Mouse (Mus musculus): Measurements from ENCODE around the gene Spock1. TPM values are rescaled to one million over a fixed set of nuclear protein-coding genes. Genes with fewer than 3 reads are reported as not detected.

Gene Spock1
- polyA plus RNA-seq, 1 experiment from 2014 or later = 0.77 TPM

DNA sequence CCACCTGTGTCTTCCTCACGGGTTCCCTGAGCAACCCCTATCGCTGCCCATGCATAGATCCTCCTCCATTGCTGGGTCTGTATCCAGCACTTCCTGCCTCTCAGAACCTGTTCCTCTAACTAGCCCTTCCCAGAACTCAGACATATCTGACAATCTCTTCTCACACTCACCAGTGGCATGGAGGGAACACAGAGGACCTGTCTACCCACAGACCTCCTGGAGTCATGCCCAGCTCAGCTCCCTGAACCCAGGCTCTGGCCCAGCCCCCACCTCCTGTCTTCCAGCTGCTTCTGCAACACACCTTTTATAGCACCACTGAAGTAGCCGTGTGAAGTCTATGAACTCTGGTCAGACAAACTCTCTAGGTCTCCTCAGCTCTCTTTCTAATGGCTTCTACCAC is 101.3 kb downstream of the Spock1 start:
- Histone ChIP-seq H3K27ac (ENCODE audit: low read length) (no peak overlapping the region), H3K4me1 (ENCODE audit: control insufficient read depth, insufficient read depth, low read length) (no peaks in the 10 kb centered on the region), H3K36me3 (ENCODE audit: control insufficient read depth, insufficient read depth) (no peaks in the 10 kb centered on the region), H3K27me3 (ENCODE audit: control insufficient read depth, insufficient read depth, low read length) (no peaks in the 10 kb centered on the region), H3K9me3 (replicated peaks; ENCODE audit: control insufficient read depth, low read length) (no peaks in the 10 kb centered on the region), H3K9ac (ENCODE audit: low read length) (no peak overlapping the region), H3K4me3 (ENCODE audit: low read length) (no peak overlapping the region), H3K4me2 (ENCODE audit: low read depth, low read length) (no peak overlapping the region)
- no peak for ATAC-seq (replicated peaks; ENCODE audit: extremely low read depth, insufficient read depth, low FRiP score)
- 52% methylated on average over 3 of the region's 3 CpGs for WGBS

DNA sequence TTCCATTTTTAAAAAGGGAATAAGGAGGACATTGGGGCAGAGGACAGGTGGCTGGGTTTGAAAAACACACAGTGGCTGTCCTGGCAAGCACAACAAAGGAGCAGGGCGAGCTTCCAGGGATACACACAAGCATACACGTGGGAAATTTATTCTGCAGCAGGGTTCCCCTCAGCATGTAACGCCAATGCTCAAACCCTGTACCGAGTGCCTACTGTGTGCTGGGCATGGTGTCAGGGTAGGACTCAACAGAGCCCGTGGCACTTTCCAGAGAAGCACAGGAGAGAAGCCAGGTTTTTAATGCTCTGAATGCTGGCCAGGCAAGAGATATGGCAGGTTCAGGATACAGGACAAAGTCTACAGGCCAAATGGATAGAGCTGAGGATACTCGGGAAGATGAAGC is 101.8 kb downstream of the Spock1 start:
- Histone ChIP-seq H3K27ac (ENCODE audit: low read length) (no peak overlapping the region), H3K4me3 (ENCODE audit: low read length) (no peak overlapping the region), H3K4me2 (ENCODE audit: low read depth, low read length) (no peak overlapping the region), H3K9me3 (replicated peaks; ENCODE audit: control insufficient read depth, low read length) (no peaks in the 10 kb centered on the region), H3K36me3 (ENCODE audit: control insufficient read depth, insufficient read depth) (no peaks in the 10 kb centered on the region), H3K4me1 (ENCODE audit: control insufficient read depth, insufficient read depth, low read length) (no peaks in the 10 kb centered on the region), H3K9ac (ENCODE audit: low read length) (no peak overlapping the region), H3K27me3 (ENCODE audit: control insufficient read depth, insufficient read depth, low read length) (no peaks in the 10 kb centered on the region)
- no peak for ATAC-seq (replicated peaks; ENCODE audit: extremely low read depth, insufficient read depth, low FRiP score)
- 81% methylated on average over 6 of the region's 6 CpGs for WGBS

DNA sequence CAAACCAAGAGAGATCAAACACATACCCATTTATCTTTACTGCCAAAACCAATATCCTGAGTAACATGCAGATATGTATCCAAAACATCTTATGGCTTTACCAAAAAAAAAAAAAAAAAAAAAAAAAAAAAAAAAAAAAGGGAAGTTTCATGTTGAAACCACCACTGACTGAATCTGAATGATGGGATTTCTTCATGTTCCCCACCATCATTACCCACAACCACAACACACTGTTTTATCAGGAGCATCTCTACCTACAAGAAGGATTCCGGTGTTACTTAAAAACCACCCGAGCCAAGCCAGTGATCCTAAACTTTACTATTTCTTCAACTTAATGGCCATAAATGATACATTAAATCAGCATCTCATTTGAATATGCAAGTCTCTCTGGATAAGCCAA is 109.5 kb downstream of the Spock1 start:
- H3K27ac ChIP-seq (ENCODE audit: low read length) = no peak overlapping the region
- H3K27me3 ChIP-seq (ENCODE audit: control insufficient read depth, insufficient read depth, low read length) = no peaks in the 10 kb centered on the region
- no peaks in the 10 kb centered on the region for H3K36me3 ChIP-seq (ENCODE audit: control insufficient read depth, insufficient read depth)
- no peak overlapping the region for H3K9ac ChIP-seq (ENCODE audit: low read length)
- no peaks in the 10 kb centered on the region for H3K9me3 ChIP-seq (replicated peaks; ENCODE audit: control insufficient read depth, low read length)
- H3K4me2 ChIP-seq (ENCODE audit: low read depth, low read length) = no peak overlapping the region
- no peak for ATAC-seq (replicated peaks; ENCODE audit: extremely low read depth, insufficient read depth, low FRiP score)
- H3K4me3 ChIP-seq (ENCODE audit: low read length) = no peak overlapping the region
- 79% methylated on average over 2 of the region's 2 CpGs for WGBS
- H3K4me1 ChIP-seq (ENCODE audit: control insufficient read depth, insufficient read depth, low read length) = no peaks in the 10 kb centered on the region; the same call in 1 of the 2 replicates

DNA sequence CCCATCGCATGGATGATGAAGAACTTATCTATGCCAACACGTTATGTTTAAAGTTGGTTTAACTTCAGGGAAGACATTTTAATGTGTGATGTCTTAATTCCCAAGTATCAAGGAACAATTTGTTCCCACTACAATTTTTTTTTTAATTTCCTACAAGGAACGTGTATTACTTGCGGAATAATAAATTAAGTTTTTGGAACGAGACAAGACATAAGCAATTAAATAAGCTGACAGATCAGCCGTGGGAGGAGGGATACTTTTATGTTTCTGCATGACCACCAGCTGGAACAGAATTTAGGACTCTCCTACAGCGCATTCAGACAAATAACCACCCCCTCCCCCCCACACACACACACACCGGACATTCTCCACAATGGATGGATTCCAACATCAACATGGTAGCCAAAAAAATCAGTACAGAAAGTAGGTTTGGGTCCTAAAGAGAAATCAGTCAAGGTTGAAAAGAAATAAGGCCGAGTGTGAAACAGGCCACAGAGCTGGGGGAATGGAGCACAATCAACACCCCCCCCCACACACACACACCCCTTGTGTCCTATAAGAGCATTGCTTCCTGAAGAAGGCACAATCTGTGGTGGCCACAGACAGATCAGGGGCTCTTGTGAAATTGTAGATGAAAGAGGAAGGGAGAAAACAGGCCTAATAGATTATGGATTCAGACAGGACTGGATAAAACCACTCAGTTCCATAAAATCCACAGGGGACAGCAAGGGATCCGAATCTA is 111.0 kb downstream of the Spock1 start:
- WGBS = 73% methylated on average over 10 of the region's 10 CpGs
- Histone ChIP-seq H3K27ac (ENCODE audit: low read length) (no peak overlapping the region), H3K4me1 (ENCODE audit: control insufficient read depth, insufficient read depth, low read length) (no peaks in the 10 kb centered on the region; the same call in 1 of the 2 replicates), H3K9ac (ENCODE audit: low read length) (no peak overlapping the region), H3K4me3 (ENCODE audit: low read length) (no peak overlapping the region), H3K27me3 (ENCODE audit: control insufficient read depth, insufficient read depth, low read length) (no peaks in the 10 kb centered on the region), H3K36me3 (ENCODE audit: control insufficient read depth, insufficient read depth) (no peaks in the 10 kb centered on the region), H3K9me3 (replicated peaks; ENCODE audit: control insufficient read depth, low read length) (no peaks in the 10 kb centered on the region), H3K4me2 (ENCODE audit: low read depth, low read length) (no peak overlapping the region)
- ATAC-seq (replicated peaks; ENCODE audit: extremely low read depth, insufficient read depth, low FRiP score) = no peak

DNA sequence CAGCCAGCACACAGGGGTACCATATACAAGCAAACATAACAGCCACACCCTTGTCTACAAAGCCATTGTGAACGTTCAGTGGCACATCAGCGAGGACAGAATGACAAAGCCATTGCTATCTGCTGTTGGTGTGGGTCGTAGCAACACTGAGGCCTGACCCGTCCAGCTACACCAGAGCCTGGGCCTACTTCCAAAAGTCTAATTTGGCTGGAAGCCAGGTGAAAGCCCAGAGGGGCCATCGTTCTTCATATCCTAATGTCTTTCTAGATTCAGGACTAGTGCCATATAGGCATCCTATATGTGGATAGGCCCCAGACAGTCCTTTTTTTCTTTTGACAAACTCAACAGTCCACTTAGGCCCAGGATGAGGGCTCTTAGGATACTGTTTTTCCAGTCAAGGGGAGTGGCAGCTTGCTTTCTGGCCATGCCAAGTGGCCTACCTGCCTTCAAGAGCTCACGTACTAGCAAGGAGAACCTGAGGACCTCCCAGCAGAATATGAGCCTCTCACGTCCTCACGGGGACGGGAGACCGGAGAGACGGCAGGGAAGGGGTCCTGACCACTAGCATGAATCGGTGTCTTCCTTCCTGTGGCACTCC is 114.4 kb downstream of the Spock1 start:
- ATAC-seq (replicated peaks; ENCODE audit: extremely low read depth, insufficient read depth, low FRiP score) = no peak
- WGBS = 54% methylated on average over 12 of the region's 12 CpGs

DNA sequence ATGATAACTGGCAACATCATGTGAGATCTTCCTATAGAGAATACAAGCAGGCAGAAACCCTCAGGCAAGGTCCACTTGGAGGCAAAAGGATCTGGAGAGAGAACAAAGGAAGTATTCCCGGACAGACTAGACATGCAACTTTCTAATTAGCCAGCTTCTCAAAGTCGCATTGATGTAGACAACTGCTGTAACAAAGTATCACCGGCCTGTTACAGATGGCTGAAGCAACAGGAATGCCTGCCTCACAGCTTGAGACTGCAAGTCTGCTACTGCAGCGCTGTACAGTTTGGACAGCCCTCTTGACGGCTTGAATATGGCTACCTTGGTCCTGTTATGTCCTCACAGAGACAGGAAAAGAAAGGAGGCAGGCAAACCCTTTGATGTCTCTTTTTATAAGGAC is 118.3 kb downstream of the Spock1 start:
- H3K4me1 ChIP-seq (ENCODE audit: control insufficient read depth, insufficient read depth, low read length) = no peaks in the 10 kb centered on the region; the same call in 1 of the 2 replicates
- ATAC-seq (replicated peaks; ENCODE audit: extremely low read depth, insufficient read depth, low FRiP score) = no peak
- WGBS = 52% methylated on average over 5 of the region's 5 CpGs

More for the DNA sequence above, 114.4 kb downstream of the Spock1 start:
- no peak overlapping the region for H3K27ac ChIP-seq (ENCODE audit: low read length)
- no peak overlapping the region for H3K4me2 ChIP-seq (ENCODE audit: low read depth, low read length)
- H3K4me3 ChIP-seq (ENCODE audit: low read length) = no peak overlapping the region
- no peaks in the 10 kb centered on the region for H3K36me3 ChIP-seq (ENCODE audit: control insufficient read depth, insufficient read depth)
- no peak overlapping the region for H3K9ac ChIP-seq (ENCODE audit: low read length)
- H3K4me1 ChIP-seq (ENCODE audit: control insufficient read depth, insufficient read depth, low read length) = no peaks in the 10 kb centered on the region; the same call in 1 of the 2 replicates
- H3K27me3 ChIP-seq (ENCODE audit: control insufficient read depth, insufficient read depth, low read length) = no peaks in the 10 kb centered on the region; the same call in 1 of the 2 replicates
- no peaks in the 10 kb centered on the region for H3K9me3 ChIP-seq (replicated peaks; ENCODE audit: control insufficient read depth, low read length)

DNA sequence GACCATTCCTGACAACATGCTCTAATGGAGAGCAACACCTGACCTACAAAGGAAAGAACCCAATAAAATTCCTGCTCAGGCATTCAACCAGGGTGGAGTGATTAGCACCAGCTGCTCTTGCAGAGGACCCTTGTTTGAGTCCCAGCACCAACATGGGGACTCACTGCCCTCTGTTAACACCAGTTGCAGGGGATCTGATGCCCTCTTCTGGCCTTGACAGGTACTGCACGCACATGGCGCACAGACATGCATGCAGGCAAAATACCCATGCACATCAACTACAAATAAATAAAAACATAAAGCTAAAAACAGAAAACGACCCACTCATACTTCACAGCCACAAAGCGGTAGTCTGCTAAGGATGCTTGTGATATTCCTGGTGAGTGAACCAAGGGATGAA is 119.8 kb downstream of the Spock1 start:
- ATAC-seq (replicated peaks; ENCODE audit: extremely low read depth, insufficient read depth, low FRiP score) = no peak
- H3K36me3 ChIP-seq (ENCODE audit: control insufficient read depth, insufficient read depth) = no peaks in the 10 kb centered on the region
- no peak overlapping the region for H3K9ac ChIP-seq (ENCODE audit: low read length)
- H3K4me1 ChIP-seq (ENCODE audit: control insufficient read depth, insufficient read depth, low read length) = no peaks in the 10 kb centered on the region; the same call in 1 of the 2 replicates
- H3K27ac ChIP-seq (ENCODE audit: low read length) = no peak overlapping the region
- no peak overlapping the region for H3K4me3 ChIP-seq (ENCODE audit: low read length)
- no peak overlapping the region for H3K4me2 ChIP-seq (ENCODE audit: low read depth, low read length)
- H3K27me3 ChIP-seq (ENCODE audit: control insufficient read depth, insufficient read depth, low read length) = no peaks in the 10 kb centered on the region; the same call in 1 of the 2 replicates
- WGBS = 94% methylated on average over 4 of the region's 4 CpGs
- peaks cover 4% of the 10 kb centered on the region; the same call in 1 of the 2 replicates for H3K9me3 ChIP-seq (replicated peaks; ENCODE audit: control insufficient read depth, low read length)

More for the DNA sequence above, 118.3 kb downstream of the Spock1 start:
- peaks cover 4% of the 10 kb centered on the region; the same call in 1 of the 2 replicates for H3K9me3 ChIP-seq (replicated peaks; ENCODE audit: control insufficient read depth, low read length)
- H3K36me3 ChIP-seq (ENCODE audit: control insufficient read depth, insufficient read depth) = no peaks in the 10 kb centered on the region
- H3K27ac ChIP-seq (ENCODE audit: low read length) = no peak overlapping the region
- no peak overlapping the region for H3K4me3 ChIP-seq (ENCODE audit: low read length)
- no peaks in the 10 kb centered on the region; the same call in 1 of the 2 replicates for H3K27me3 ChIP-seq (ENCODE audit: control insufficient read depth, insufficient read depth, low read length)
- no peak overlapping the region for H3K4me2 ChIP-seq (ENCODE audit: low read depth, low read length)
- no peak overlapping the region for H3K9ac ChIP-seq (ENCODE audit: low read length)

DNA sequence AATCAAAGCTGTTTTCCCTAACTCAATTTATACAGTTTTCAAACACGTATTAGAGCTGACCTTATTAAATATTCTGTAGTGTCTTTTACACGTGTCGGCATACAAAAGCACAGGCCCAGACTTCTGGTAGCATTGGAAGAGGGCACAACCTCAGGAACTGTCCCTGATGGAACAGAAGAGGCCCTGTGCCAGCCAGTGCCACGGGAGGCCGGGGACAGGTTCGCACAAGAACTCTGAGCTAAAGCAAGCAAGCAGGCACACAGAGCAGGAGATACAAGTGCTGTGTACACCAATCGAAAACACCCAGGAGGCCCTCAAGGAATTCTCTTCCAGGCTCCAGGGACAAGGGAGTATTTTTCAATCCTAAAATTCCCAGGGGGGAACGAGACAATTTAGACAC is 121.9 kb downstream of the Spock1 start:
- H3K4me3 ChIP-seq (ENCODE audit: low read length) = no peak overlapping the region
- no peaks in the 10 kb centered on the region; the same call in 1 of the 2 replicates for H3K27me3 ChIP-seq (ENCODE audit: control insufficient read depth, insufficient read depth, low read length)
- no peaks in the 10 kb centered on the region for H3K36me3 ChIP-seq (ENCODE audit: control insufficient read depth, insufficient read depth)
- H3K4me1 ChIP-seq (ENCODE audit: control insufficient read depth, insufficient read depth, low read length) = no peaks in the 10 kb centered on the region
- H3K9me3 ChIP-seq (replicated peaks; ENCODE audit: control insufficient read depth, low read length) = peaks cover 4% of the 10 kb centered on the region; the same call in 1 of the 2 replicates
- H3K27ac ChIP-seq (ENCODE audit: low read length) = no peak overlapping the region
- no peak overlapping the region for H3K9ac ChIP-seq (ENCODE audit: low read length)
- no peak for ATAC-seq (replicated peaks; ENCODE audit: extremely low read depth, insufficient read depth, low FRiP score)
- no peak overlapping the region for H3K4me2 ChIP-seq (ENCODE audit: low read depth, low read length)
- 77% methylated on average over 8 of the region's 8 CpGs for WGBS

DNA sequence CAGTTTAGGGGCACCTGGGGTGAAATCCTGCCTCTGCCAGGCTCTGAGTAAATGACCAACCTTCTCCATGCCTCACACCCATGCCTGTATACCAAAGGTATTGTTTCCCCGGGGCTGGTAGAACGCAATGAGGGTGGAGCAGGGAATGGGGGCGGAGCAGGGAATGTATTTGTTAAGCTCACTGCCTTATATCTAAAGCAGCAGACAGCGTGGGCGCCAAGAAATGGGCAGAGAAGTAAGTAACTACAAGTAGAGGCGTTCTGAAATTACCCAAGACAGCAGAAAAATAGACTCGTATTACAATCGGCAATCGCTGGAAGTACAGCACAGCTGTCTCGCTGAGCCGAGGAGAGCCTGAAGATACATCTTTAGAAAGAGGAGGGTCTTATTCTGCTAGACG is 125.2 kb downstream of the Spock1 start:
- 73% methylated on average over 12 of the region's 12 CpGs for WGBS
- H3K27ac ChIP-seq (ENCODE audit: low read length) = no peak overlapping the region
- H3K9ac ChIP-seq (ENCODE audit: low read length) = no peak overlapping the region
- no peak for ATAC-seq (replicated peaks; ENCODE audit: extremely low read depth, insufficient read depth, low FRiP score)
- H3K27me3 ChIP-seq (ENCODE audit: control insufficient read depth, insufficient read depth, low read length) = no peaks in the 10 kb centered on the region
- H3K4me2 ChIP-seq (ENCODE audit: low read depth, low read length) = no peak overlapping the region
- H3K4me3 ChIP-seq (ENCODE audit: low read length) = no peak overlapping the region
- H3K4me1 ChIP-seq (ENCODE audit: control insufficient read depth, insufficient read depth, low read length) = no peaks in the 10 kb centered on the region
- H3K36me3 ChIP-seq (ENCODE audit: control insufficient read depth, insufficient read depth) = no peaks in the 10 kb centered on the region
- H3K9me3 ChIP-seq (replicated peaks; ENCODE audit: control insufficient read depth, low read length) = peaks cover 4% of the 10 kb centered on the region; the same call in 1 of the 2 replicates
